Mouse (Mus musculus) intestine, postnatal 0 days (tissue): ENCODE results near the gene Dbr1. TPM values are rescaled to one million over a fixed set of nuclear protein-coding genes. Genes with fewer than 3 reads are reported as not detected.
A peak's percentile ranks its signal among the peaks of the same experiment; 100 is the strongest.

ENCODE experiments used
- ATAC-seq: fragments of 200-750 bp; cut with Nextera tagmentation; 2 replicates; pipeline ENCODE4 v1.8.0; 2017; ENCODE audit warnings: mild to moderate bottlenecking, moderate TSS enrichment, moderate library complexity
- H3K27ac ChIP-seq: fragments of 300-500 bp; sonication (generic); 2 replicates; pipeline ENCODE4 v1.5.1; 2014; ENCODE audit warnings: mild to moderate bottlenecking, low read depth, low read length, moderate library complexity
- H3K27me3 ChIP-seq: fragments of 300-500 bp; sonication (generic); replicated peaks from 2 replicates; pipeline ENCODE4 v1.6.1; 2014; ENCODE audit warnings: low read length, mixed read lengths; ENCODE audit not compliant: control insufficient read depth, insufficient read depth
- H3K36me3 ChIP-seq: fragments of 300-500 bp; sonication (generic); 2 replicates; pipeline ENCODE4 v1.6.1; 2014; ENCODE audit warnings: mild to moderate bottlenecking, moderate library complexity; ENCODE audit not compliant: control insufficient read depth, insufficient read depth
- H3K4me1 ChIP-seq: fragments of 300-500 bp; sonication (generic); replicated peaks from 2 replicates; pipeline ENCODE4 v1.6.1; 2014; ENCODE audit warnings: antibody characterized with exemption, low read length, mixed read lengths; ENCODE audit not compliant: control insufficient read depth, insufficient read depth
- H3K4me2 ChIP-seq: fragments of 300-500 bp; sonication (generic); replicated peaks from 2 replicates; pipeline ENCODE4 v1.6.1; 2014; ENCODE audit warnings: low read depth, mild to moderate bottlenecking, moderate library complexity
- H3K4me3 ChIP-seq: fragments of 300-500 bp; sonication (generic); 2 replicates; pipeline ENCODE4 v1.5.1; 2014; ENCODE audit warnings: low read depth, low read length
- H3K9ac ChIP-seq: fragments of 300-500 bp; sonication (generic); 2 replicates; pipeline ENCODE4 v1.6.1; 2014; ENCODE audit warnings: mild to moderate bottlenecking, low read depth, low read length
- H3K9me3 ChIP-seq: fragments of 300-500 bp; sonication (generic); 2 replicates; pipeline ENCODE4 v1.6.1; 2016; ENCODE audit warnings: mixed run types; ENCODE audit not compliant: control insufficient read depth
- CTCF ChIP-seq: sonication (generic); IDR thresholded peaks from 2 replicates; pipeline ENCODE4 v1.5.1; 2016; ENCODE audit warnings: low read depth, mild to moderate bottlenecking, control low read depth, antibody characterized with exemption, moderate library complexity
- WGBS: fragments of 180-500 bp; shearing (Covaris S2); extraction: QIAGEN DNeasy Blood & Tissue Kit; methylation state at CpG from one replicate; pipeline ENCODE4 v1.1.7; 2014; 5-methylcytosine and 5-hydroxymethylcytosine counted together
- polyA plus RNA-seq: library from polyadenylated mRNA; unstranded; fragments of >200 nt; fragmentation: Nextera tagmentation; extraction: Ambion mirVana; gene quantifications from 2 replicates; pipeline ENCODE4 v1.2.1, GENCODE M21; 2015

The Dbr1 gene
- 11.6 and 12.7 TPM in 2 replicates for polyA plus RNA-seq

- no peak for TF ChIP-seq CTCF
- H3K9me3 ChIP-seq, result no peaks in the 10 kb centered on the region
- peak within 1 kb of the TSS; percentile 82 for H3K27ac ChIP-seq
- peak within 1 kb of the TSS; percentile 94 for H3K4me3 ChIP-seq
- no peaks in the 10 kb centered on the region for H3K36me3 ChIP-seq
- H3K4me1 ChIP-seq, result no peaks in the 10 kb centered on the region
- peak within 1 kb of the TSS; percentile 82 for H3K4me2 ChIP-seq
- H3K27me3 ChIP-seq, result no peaks in the 10 kb centered on the region
- under 1% methylated on average over 57 of the region's 57 CpGs for WGBS
- H3K9ac ChIP-seq, result peak within 1 kb of the TSS; percentile 90
- ATAC-seq, result peak; percentile 95
Measured at GRCm38 (mm10) chr9:99575677-99576480, at the start of gene Dbr1. Dbr1 (plus strand) TSS chr9:99575799.

- no peak overlapping the region for H3K9ac ChIP-seq
- no peaks in the 10 kb centered on the region for H3K4me1 ChIP-seq
- WGBS, result 64% methylated on average over 1 of the region's 1 CpGs
- no peak overlapping the region for H3K4me2 ChIP-seq
- H3K9me3 ChIP-seq, result no peaks in the 10 kb centered on the region
- ATAC-seq, result no peak
- no peaks in the 10 kb centered on the region for H3K27me3 ChIP-seq
- TF ChIP-seq CTCF, result no peak
- H3K27ac ChIP-seq, result no peak overlapping the region
- no peak overlapping the region for H3K4me3 ChIP-seq
- peaks cover 54% of the 10 kb centered on the region for H3K36me3 ChIP-seq
Measured at GRCm38 (mm10) chr9:99531865-99532264, 43.7 kb upstream of the Dbr1 start.

GRCm38 (mm10) chr9:99546259-99546658 is 29.3 kb upstream of the Dbr1 start:
- peak; percentile 27 for TF ChIP-seq CTCF
- ATAC-seq, result no peak
- Histone ChIP-seq H3K27me3 (no peaks in the 10 kb centered on the region), H3K9me3 (no peaks in the 10 kb centered on the region), H3K9ac (no peak overlapping the region), H3K27ac (no peak overlapping the region), H3K4me1 (no peaks in the 10 kb centered on the region), H3K36me3 (no peaks in the 10 kb centered on the region), H3K4me2 (no peak overlapping the region), H3K4me3 (no peak overlapping the region)
- WGBS, result 86% methylated on average over 1 of the region's 1 CpGs

- no peak overlapping the region for H3K27ac ChIP-seq
- peak; percentile 84 for ATAC-seq
- H3K27me3 ChIP-seq, result no peaks in the 10 kb centered on the region
- WGBS, result 45% methylated on average over 2 of the region's 2 CpGs
- no peaks in the 10 kb centered on the region for H3K9me3 ChIP-seq
- TF ChIP-seq CTCF, result no peak
- H3K4me2 ChIP-seq, result no peak overlapping the region
- H3K4me1 ChIP-seq, result no peaks in the 10 kb centered on the region
- H3K4me3 ChIP-seq, result no peak overlapping the region
- H3K36me3 ChIP-seq, result no peaks in the 10 kb centered on the region
- H3K9ac ChIP-seq, result no peak overlapping the region
Measured at GRCm38 (mm10) chr9:99552068-99552467, 23.5 kb upstream of the Dbr1 start.

GRCm38 (mm10) chr9:99553049-99553448 is 22.6 kb upstream of the Dbr1 start:
- Histone ChIP-seq H3K4me1 (no peaks in the 10 kb centered on the region), H3K4me3 (no peak overlapping the region), H3K36me3 (no peaks in the 10 kb centered on the region), H3K9me3 (no peaks in the 10 kb centered on the region), H3K9ac (no peak overlapping the region), H3K27ac (no peak overlapping the region), H3K27me3 (no peaks in the 10 kb centered on the region), H3K4me2 (no peak overlapping the region)
- WGBS, result 92% methylated on average over 2 of the region's 2 CpGs
- no peak for TF ChIP-seq CTCF
- ATAC-seq, result no peak

- no peak for TF ChIP-seq CTCF
- no peak overlapping the region for H3K9ac ChIP-seq
- H3K4me2 ChIP-seq, result no peak overlapping the region
- H3K9me3 ChIP-seq, result no peaks in the 10 kb centered on the region
- no peaks in the 10 kb centered on the region for H3K4me1 ChIP-seq
- ATAC-seq, result no peak
- no peaks in the 10 kb centered on the region for H3K27me3 ChIP-seq
- no peaks in the 10 kb centered on the region for H3K36me3 ChIP-seq
- H3K27ac ChIP-seq, result no peak overlapping the region
- no peak overlapping the region for H3K4me3 ChIP-seq
Measured at GRCm38 (mm10) chr9:99554052-99554451, 21.5 kb upstream of the Dbr1 start.

GRCm38 (mm10) chr9:99555253-99555652 is 20.3 kb upstream of the Dbr1 start:
- no peak for TF ChIP-seq CTCF
- Histone ChIP-seq H3K36me3 (no peaks in the 10 kb centered on the region), H3K9me3 (no peaks in the 10 kb centered on the region), H3K27ac (no peak overlapping the region), H3K4me3 (no peak overlapping the region), H3K9ac (no peak overlapping the region), H3K4me1 (no peaks in the 10 kb centered on the region), H3K27me3 (no peaks in the 10 kb centered on the region), H3K4me2 (no peak overlapping the region)
- ATAC-seq, result no peak
- WGBS, result 50% methylated on average over 3 of the region's 3 CpGs
